Mouse (Mus musculus): Measurements from ENCODE around the gene Cct6b. TPM values are rescaled to one million over a fixed set of nuclear protein-coding genes. Genes with fewer than 3 reads are reported as not detected.

Cct6b gene
- polyA plus RNA-seq, 1 experiment = 0.16 TPM

GRCm38 (mm10) chr11:82780983-82781903, 17.1 kb upstream of the Cct6b start, which contains the start of gene Lig3:
Lig3 (plus strand) TSS chr11:82781108.
- Histone ChIP-seq H3K4me1 (replicated peaks; ENCODE audit: control insufficient read depth, insufficient read depth, low read length) (peaks cover 9% of the 10 kb centered on the region), H3K27me3 (ENCODE audit: control insufficient read depth, insufficient read depth, low read length) (no peaks in the 10 kb centered on the region), H3K27ac (ENCODE audit: control insufficient read depth, insufficient read depth, low read length) (peak within 1 kb of the TSS; percentile 33; the same call in 1 of the 2 replicates), H3K36me3 (ENCODE audit: control insufficient read depth, insufficient read depth, low read length) (no peaks in the 10 kb centered on the region), H3K4me3 (ENCODE audit: control insufficient read depth, insufficient read depth, low read length) (peak within 1 kb of the TSS; percentile 96)
- under 1% methylated on average over 88 of the region's 90 CpGs for WGBS
- TF ChIP-seq POLR2A (IDR thresholded peaks at IDR 0.05; ENCODE audit: control insufficient read depth, extremely low read depth, insufficient read depth, low read length, poor library complexity) = peak; percentile 65
- TF ChIP-seq CTCF (IDR thresholded peaks at IDR 0.05; ENCODE audit: borderline replicate concordance, control insufficient read depth, extremely low read depth, insufficient read depth, low read length, poor library complexity) = no peak; the same call in 1 of the 2 replicates
- peak; percentile 94 for DNase-seq

DNA sequence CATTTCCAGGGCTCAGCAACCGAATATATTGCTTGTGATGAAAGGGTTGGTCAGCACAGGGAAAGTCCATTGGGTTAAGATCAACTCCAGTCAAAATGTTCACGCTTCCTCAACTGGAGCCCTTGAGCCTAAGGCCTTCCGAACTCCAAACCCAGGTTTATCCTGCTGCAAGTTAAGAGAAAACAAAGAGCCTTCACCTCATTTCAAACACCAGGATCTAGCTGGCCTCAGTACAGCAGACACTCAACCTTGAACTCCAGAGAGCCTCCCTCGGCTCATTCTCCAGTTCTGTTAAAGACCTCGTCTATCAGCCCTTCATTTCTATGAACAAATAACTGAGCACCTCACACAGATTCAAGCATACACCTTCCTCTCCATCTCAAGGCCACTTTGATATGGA, 16.0 kb upstream of the Cct6b start:
- WGBS = 44% methylated on average over 5 of the region's 5 CpGs
- H3K27ac ChIP-seq (ENCODE audit: control insufficient read depth, insufficient read depth, low read length) = no peak overlapping the region
- H3K36me3 ChIP-seq (ENCODE audit: control insufficient read depth, insufficient read depth, low read length) = no peaks in the 10 kb centered on the region
- no peaks in the 10 kb centered on the region for H3K27me3 ChIP-seq (ENCODE audit: control insufficient read depth, insufficient read depth, low read length)
- H3K4me1 ChIP-seq (replicated peaks; ENCODE audit: control insufficient read depth, insufficient read depth, low read length) = peaks cover 9% of the 10 kb centered on the region
- H3K4me3 ChIP-seq (ENCODE audit: control insufficient read depth, insufficient read depth, low read length) = no peak overlapping the region
- no peak for DNase-seq
- TF ChIP-seq POLR2A (IDR thresholded peaks at IDR 0.05; ENCODE audit: control insufficient read depth, extremely low read depth, insufficient read depth, low read length, poor library complexity) = no peak
- no peak for TF ChIP-seq CTCF (IDR thresholded peaks at IDR 0.05; ENCODE audit: borderline replicate concordance, control insufficient read depth, extremely low read depth, insufficient read depth, low read length, poor library complexity)

GRCm38 (mm10) chr11:82764438-82764924, 360 bp upstream of the Cct6b start:
- DNase-seq = no peak
- TF ChIP-seq POLR2A (IDR thresholded peaks at IDR 0.05; ENCODE audit: control insufficient read depth, extremely low read depth, insufficient read depth, low read length, poor library complexity) = peak; percentile 26; the same call in 1 of the 2 replicates
- no peak for TF ChIP-seq CTCF (IDR thresholded peaks at IDR 0.05; ENCODE audit: borderline replicate concordance, control insufficient read depth, extremely low read depth, insufficient read depth, low read length, poor library complexity)
- WGBS = under 1% methylated on average over 28 of the region's 28 CpGs
- Histone ChIP-seq H3K27ac (ENCODE audit: control insufficient read depth, insufficient read depth, low read length) (no peak overlapping the region), H3K4me1 (replicated peaks; ENCODE audit: control insufficient read depth, insufficient read depth, low read length) (peaks cover 8% of the 10 kb centered on the region), H3K36me3 (ENCODE audit: control insufficient read depth, insufficient read depth, low read length) (peaks cover 3% of the 10 kb centered on the region; the same call in 1 of the 2 replicates), H3K4me3 (ENCODE audit: control insufficient read depth, insufficient read depth, low read length) (peak overlapping the region; percentile 65), H3K27me3 (ENCODE audit: control insufficient read depth, insufficient read depth, low read length) (no peaks in the 10 kb centered on the region)

- 8% methylated on average over 4 of the region's 4 CpGs for WGBS
- Histone ChIP-seq H3K4me1 (replicated peaks; ENCODE audit: control insufficient read depth, insufficient read depth, low read length) (peaks cover 8% of the 10 kb centered on the region), H3K4me3 (ENCODE audit: control insufficient read depth, insufficient read depth, low read length) (no peak overlapping the region), H3K27ac (ENCODE audit: control insufficient read depth, insufficient read depth, low read length) (no peak overlapping the region; the same call in 1 of the 2 replicates), H3K36me3 (ENCODE audit: control insufficient read depth, insufficient read depth, low read length) (0 out of 2 replicates have a peak, but pooled peaks cover 3% of the 10 kb centered on the region), H3K27me3 (ENCODE audit: control insufficient read depth, insufficient read depth, low read length) (no peaks in the 10 kb centered on the region)
- no peak for DNase-seq
- TF ChIP-seq POLR2A (IDR thresholded peaks at IDR 0.05; ENCODE audit: control insufficient read depth, extremely low read depth, insufficient read depth, low read length, poor library complexity) (no peak), CTCF (IDR thresholded peaks at IDR 0.05; ENCODE audit: borderline replicate concordance, control insufficient read depth, extremely low read depth, insufficient read depth, low read length, poor library complexity) (no peak)
These were observed 860 bp downstream of the Cct6b start for GRCm38 (mm10) chr11:82763261-82763660.

- Histone ChIP-seq H3K27ac (ENCODE audit: control insufficient read depth, insufficient read depth, low read length) (no peak overlapping the region), H3K4me3 (ENCODE audit: control insufficient read depth, insufficient read depth, low read length) (no peak overlapping the region), H3K4me1 (replicated peaks; ENCODE audit: control insufficient read depth, insufficient read depth, low read length) (peaks cover 8% of the 10 kb centered on the region), H3K36me3 (ENCODE audit: control insufficient read depth, insufficient read depth, low read length) (no peaks in the 10 kb centered on the region), H3K27me3 (ENCODE audit: control insufficient read depth, insufficient read depth, low read length) (no peaks in the 10 kb centered on the region)
- DNase-seq = no peak
- TF ChIP-seq POLR2A (IDR thresholded peaks at IDR 0.05; ENCODE audit: control insufficient read depth, extremely low read depth, insufficient read depth, low read length, poor library complexity) = no peak
- no peak for TF ChIP-seq CTCF (IDR thresholded peaks at IDR 0.05; ENCODE audit: borderline replicate concordance, control insufficient read depth, extremely low read depth, insufficient read depth, low read length, poor library complexity)
- 95% methylated on average over 6 of the region's 6 CpGs for WGBS
These were observed 1.8 kb downstream of the Cct6b start for GRCm38 (mm10) chr11:82762286-82762829.

- H3K4me3 ChIP-seq (ENCODE audit: control insufficient read depth, insufficient read depth, low read length) = no peak overlapping the region
- no peaks in the 10 kb centered on the region for H3K27me3 ChIP-seq (ENCODE audit: control insufficient read depth, insufficient read depth, low read length)
- H3K4me1 ChIP-seq (replicated peaks; ENCODE audit: control insufficient read depth, insufficient read depth, low read length) = no peaks in the 10 kb centered on the region
- no peaks in the 10 kb centered on the region for H3K36me3 ChIP-seq (ENCODE audit: control insufficient read depth, insufficient read depth, low read length)
- TF ChIP-seq CTCF (IDR thresholded peaks at IDR 0.05; ENCODE audit: borderline replicate concordance, control insufficient read depth, extremely low read depth, insufficient read depth, low read length, poor library complexity) = no peak
- TF ChIP-seq POLR2A (IDR thresholded peaks at IDR 0.05; ENCODE audit: control insufficient read depth, extremely low read depth, insufficient read depth, low read length, poor library complexity) = no peak
- 91% methylated on average over 1 of the region's 1 CpGs for WGBS
- no peak for DNase-seq
- no peak overlapping the region for H3K27ac ChIP-seq (ENCODE audit: control insufficient read depth, insufficient read depth, low read length)
These were observed 8.2 kb downstream of the Cct6b start for GRCm38 (mm10) chr11:82755919-82756318.

Data from thymus, adult 2 months (tissue).